Mouse (Mus musculus) kidney, adult 2 months (tissue): ENCODE data around the gene Srpk2.

Experiments
- CTCF ChIP-seq: fragments of 200-500 bp; conservative IDR thresholded peaks from 2 replicates; pipeline ENCODE4 v1.5.1; 2011; ENCODE audit warnings: low read depth, mild to moderate bottlenecking, control low read depth, low read length, moderate library complexity, mixed read lengths; ENCODE audit not compliant: insufficient read depth, insufficient read length
- POLR2A ChIP-seq: fragments of 200-500 bp; IDR thresholded peaks from one replicate; pipeline ENCODE4 v1.6.1; 2011; ENCODE audit warnings: low read depth, low read length, control low read depth

DNA sequence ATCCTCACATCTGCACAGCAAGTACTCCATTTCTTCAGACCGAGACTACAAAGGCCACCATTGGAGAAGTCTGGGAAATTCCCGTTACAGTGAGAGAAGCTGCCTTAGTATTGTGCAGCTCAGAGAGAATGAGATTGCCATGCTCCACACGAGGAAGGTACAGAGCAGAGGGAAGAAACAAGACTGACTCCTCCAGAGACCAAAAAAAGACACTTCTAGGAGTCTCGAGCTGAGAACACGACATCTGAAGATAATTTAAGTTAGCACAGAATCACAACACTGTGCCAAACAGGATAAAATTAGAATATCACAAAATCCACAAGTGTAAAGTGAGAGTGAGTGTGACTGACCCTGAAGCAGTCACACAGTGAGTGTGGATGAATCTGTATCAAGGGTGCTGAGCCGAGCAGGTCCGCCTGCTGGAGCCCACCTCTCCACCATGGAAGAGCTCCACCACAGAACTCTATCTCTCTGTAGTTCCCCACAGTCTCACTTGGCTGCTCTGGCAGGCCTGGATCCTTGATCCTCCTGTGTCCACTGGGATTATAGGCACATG lies 152.8 kb downstream of the Srpk2 start:
- TF ChIP-seq POLR2A (no peak), CTCF (no peak)
